Mouse (Mus musculus) lung, adult 18-20 months (tissue): ENCODE results near the gene Grm8.

ENCODE experiments used
- DNase-seq, 2 experiments: peaks; one replicate each; pipeline ENCODE4 v3.0.0; 2022; ENCODE audit warnings: mixed read lengths in 2 of 2

Gene Grm8

DNA sequence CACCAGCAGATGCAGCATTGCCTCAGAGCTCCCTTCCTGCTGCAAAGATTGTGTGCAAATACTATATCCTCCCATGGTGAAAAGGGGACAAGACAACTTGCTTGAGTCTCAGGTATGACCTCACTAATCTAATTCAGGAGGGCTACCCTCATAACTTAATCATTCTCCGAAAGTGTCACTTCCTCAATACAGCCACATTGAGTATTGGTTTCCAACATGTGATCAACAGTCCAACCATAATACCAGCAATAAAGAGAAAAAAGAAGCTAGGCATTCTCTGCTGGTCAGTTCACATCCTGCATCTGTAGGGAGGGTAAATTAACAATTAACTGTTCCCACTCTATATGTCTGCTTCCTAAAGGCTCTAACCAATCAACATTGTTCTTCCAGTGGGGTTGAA is 94.2 kb downstream of the Grm8 start:
- no peak for DNase-seq

DNA sequence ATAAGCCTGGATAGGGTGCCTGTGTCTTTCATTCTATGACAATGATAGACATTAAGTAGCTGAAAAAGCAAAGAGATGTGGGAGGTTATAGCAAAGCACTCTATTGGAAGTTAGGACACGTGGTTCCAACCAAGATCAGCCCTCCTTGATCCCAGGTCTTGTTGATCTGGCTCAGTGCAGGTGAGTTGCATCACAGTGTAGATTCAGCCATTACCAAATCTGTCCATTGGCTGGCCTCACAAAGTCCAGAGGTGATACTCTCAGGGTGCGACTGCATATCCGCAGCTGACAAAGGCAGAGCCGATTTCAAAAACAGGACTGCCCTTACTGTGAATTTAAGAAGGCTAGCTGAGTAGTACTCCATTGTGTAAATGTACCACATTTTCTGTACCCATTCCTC is 103.0 kb downstream of the Grm8 start:
- no peak for DNase-seq

DNA sequence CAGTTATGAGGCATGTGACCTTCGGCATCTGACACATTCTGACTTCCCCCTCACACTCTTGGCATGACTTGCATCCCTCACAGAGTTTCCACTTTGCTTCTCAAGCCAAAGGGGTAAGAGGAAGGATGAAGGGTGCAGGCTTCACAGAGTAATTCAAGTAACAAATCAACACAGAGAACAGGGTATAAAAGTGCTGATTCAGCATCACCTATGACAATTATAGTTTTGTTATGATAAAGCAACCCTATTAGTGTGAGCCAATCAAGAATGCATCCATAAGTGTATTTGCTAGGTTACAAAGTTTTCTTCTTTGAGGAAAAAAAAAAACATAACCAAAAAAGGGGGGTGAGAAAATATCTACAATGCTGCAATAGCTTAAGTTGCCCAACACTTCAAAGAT is 117.3 kb downstream of the Grm8 start:
- DNase-seq = no peak

DNA sequence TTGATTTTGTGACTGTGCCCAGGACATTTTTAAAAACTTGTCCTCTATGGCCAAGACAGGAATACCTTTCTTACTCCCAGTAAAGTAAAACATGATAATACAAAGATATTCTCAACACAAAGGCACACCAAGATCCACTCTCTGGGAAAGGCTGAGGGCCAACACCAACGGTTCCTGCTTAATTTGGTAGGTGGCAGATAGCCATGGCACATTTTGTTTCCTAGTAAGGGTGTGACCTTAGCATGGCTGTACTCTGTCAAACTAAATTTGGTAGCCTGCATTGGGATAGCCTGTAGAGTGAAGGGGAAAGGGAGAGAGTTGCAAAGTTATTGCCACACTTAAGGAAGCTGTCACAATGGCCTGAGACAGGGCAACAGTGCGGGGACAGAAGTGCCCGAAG is 128.0 kb downstream of the Grm8 start:
- DNase-seq = no peak

DNA sequence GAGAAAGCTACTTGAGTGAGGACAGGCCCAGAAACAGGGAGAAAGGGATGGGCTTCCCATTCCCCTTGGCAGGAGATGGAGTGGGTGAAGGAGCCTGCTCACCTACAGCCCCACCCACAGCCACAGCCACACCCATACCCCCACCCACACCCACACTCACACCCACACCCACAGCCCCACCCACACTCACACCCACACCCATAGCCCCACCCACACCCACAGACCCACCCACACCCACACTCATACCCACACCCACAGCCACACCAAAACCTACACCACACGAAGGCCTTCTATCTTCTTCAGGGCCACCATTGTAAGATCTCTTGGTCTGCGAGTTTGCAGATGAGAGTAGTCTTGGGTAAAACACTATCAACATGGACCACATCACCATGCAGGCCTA is 137.7 kb downstream of the Grm8 start:
- DNase-seq = no peak

DNA sequence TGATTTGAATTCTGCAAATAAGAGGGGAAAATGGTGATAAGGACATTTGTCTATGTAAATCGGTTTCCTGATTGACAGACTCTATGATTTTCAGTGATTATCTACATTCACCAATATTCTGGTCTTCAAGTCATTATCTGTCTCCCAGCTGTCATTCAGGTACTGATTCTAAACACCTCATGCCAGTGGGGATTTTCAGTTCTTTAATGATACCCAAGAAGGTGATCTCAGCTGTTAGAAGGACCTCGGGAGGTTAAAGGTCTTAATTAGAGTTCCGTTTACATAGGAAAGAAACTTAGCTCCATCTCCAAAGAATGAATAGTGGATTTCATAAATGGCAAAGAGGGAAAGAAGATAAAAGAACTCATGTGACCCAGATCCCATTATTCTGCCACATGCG is 143.7 kb downstream of the Grm8 start:
- no peak for DNase-seq

DNA sequence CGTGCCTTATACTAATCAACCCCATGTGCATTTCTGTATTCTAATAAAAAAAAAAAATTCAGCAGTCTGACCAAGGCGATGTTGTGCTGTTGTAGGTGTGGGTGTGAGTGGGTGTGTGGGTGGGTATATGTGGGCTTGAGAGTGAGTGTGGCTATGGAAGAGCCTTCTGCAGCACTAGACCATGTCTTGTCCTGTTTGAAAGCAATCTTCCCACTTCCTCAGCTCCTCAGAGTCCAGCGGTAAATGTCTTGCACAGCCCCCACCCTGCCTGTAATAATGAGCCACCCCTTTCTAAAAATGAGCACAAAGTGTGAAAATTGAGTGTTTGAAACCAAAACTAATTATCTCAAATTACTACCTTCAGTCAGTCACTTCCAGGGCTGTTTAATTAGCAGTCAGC is 152.4 kb downstream of the Grm8 start:
- DNase-seq = no peak

DNA sequence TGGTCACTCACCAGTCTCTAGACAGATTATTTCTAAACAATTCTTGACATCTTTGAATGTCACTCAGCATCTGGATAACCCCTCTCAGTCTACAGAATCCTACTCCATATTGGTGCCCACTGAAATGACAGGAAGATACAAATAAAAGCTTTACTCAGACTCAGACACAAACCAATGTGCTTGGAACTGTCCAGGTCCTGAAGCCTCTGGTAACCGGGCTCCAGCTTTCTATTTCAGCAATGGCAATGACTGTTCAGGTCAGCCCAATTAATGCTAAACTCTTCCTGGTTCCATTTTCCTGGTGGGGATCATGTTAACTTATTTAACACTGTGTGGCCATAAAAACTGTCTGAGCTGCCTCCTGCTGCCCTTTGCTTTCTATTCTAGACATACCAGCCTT is 153.0 kb downstream of the Grm8 start:
- no peak for DNase-seq

DNA sequence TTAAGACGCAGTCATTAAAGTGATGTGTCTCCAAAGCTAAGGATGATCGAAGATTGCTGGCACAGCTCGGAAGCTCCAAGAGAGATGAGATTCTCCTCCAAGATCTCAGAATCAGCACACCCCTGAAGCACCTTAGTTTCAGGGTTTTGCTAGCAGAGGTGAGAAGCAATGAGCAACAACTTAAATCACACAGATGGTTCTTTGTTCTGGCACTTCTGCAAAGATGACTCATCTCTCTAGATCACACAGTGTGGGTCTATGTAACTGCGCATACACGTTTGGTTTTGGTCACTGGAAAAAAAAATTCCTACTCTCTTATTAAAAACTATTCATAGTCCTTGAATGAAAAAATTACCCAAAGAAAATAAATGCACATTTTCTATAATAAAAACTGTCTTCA is 157.6 kb downstream of the Grm8 start:
- DNase-seq = no peak

DNA sequence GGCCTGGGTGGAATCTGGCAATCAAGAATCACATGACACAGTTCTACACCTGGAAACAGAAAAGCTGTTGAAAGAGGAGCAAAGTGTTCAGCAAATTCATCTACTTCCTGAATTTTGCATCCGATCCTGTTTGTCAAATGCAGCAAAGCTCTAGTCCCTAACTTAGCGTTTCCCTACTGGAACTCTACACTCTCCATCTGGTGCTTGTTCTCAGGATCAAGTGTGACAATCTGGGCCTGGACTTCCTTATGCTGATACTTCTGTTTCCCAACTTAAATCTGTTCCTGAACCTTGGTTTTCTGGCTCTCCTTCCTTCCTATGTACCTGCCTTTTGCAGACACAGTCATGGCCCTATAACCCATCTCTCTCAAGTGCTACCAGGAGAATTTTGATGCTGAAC is 166.1 kb downstream of the Grm8 start:
- DNase-seq = no peak

DNA sequence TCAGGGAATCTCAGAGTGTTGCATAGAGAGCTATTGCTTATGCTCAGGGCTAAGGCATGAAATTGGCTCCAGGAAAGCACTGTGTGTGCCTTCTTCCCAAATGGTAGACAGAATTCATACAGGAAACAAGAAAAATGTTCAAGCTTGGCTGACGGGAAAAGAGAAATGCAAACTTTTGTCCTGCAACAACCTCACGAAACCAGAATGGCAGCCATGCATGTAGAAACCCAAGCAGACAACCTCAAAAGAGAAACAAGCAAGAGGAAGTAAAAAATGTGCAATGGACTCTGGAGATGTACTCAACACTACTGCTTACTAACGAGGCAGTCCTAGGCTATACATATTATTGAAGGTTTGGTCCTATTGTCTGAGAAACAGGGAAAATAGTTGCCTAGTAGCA is 167.9 kb downstream of the Grm8 start:
- no peak for DNase-seq

DNA sequence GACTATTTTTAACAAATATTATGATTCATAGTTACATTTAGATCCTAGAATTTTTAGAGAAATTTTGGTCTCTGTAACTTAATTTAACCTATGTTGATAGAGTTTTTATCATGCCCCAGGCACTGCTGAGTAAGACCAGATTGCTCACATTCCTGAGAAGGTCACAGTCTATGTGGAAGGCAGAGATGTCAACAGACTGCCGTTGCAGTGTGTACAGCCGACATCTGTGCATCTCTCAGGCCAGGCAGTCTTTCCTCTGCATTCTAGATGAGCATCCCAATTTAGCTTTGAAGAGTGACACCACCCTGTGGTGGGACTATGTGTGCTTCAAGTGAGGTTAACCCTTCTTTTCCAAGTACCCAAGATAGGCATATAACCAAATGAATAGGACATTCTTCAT is 169.7 kb downstream of the Grm8 start:
- DNase-seq = no peak

DNA sequence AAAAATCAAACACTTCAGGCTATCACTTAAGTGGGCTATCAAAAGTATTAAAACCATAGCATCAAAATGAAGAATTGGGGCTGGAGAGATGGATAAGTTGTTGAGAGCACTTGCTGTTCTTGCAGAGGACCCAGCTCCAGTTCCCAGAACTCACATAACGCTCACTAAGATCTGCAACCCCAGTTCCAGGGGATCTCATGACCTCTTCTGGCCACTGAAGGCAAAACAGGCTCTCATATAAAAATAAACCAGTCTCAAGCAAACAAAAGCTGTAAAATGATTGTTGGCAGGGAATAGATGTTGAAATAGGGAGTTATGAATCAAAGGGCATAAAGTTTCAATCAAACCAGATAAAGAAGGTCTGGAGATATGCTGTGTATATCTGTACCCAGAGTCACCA is 171.1 kb downstream of the Grm8 start:
- DNase-seq = no peak

DNA sequence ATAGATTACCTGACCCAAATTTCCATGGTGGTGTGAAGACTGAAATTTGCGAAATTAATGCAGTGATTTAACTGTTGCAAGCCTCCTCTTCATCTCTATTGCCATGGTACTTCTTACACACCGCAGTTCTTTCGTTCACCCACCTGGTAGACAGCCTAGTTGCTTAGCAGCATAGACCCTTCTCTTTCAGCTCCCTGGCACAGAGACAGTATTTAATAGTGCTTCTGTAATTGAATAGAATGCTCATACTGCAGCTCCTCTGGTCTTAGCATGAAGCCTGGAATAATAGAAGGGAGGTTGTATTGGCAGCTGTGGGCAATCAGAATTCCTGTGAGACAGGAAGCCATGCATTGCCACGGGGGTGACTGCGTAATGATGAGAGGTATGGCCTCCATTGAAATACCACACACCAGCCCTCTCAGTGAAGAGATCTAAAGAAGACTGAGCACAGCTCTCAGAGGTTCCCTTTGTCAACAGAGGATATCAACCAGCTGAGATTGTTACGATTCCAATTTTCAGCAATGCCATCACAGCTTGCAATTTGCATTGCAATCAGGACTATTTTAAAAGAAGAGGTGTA is 178.6 kb downstream of the Grm8 start:
- no peak for DNase-seq

DNA sequence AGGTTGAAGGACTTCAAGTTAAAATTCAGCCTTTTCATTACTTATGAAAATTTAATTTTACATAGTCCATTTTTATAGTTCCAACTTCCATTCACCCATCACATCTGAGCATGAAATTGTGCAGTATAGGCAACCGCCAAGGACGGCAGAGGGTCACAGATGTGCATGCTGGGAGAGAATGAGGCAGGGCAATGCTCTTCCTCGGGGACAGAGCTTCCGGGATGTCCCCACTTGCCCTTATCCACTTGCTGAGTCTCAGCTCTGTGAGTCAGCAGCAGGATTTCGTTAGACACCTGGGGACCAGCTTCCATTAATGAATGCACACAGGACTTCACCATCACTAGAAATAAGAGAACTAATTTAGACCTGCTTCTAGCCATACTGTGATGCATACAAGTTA is 183.5 kb downstream of the Grm8 start:
- no peak for DNase-seq

DNA sequence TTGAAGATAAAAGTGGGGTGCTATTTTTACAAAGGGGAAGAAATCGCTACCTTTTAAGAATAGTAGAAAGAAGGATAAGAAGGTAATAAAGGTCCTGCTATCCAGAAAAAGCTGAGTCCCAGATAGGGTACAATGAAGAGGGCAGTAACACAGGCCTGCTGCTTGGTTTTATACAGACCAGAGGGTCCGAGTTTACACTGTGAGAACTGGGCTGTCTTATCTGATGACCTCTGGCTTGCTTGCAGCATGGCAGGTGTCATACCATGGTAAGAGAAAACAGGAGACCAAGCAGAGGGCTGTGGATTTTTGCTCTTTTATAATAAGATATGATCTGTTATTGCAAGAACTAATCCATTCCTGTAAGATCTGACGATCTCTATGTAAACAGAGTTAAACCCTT is 206.9 kb downstream of the Grm8 start:
- no peak for DNase-seq

DNA sequence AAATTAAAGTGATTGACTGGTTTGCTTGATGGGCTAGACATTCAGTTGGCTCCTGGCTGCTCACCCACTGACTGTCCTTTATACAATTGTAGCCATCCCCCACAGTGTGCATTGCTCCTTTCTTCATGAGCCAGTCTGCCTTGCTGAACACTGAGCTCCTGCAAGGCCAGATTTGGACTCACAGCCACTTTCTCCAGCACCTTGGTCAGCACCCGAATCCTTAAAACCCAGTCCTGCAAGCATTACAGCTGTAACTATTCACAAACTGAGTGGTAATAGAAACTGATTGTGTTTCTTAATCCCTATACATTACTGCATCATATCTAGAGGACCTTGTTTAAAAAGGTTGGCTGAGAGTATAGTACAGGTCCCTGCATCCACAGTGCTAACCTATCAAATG is 221.7 kb downstream of the Grm8 start:
- DNase-seq = no peak

DNA sequence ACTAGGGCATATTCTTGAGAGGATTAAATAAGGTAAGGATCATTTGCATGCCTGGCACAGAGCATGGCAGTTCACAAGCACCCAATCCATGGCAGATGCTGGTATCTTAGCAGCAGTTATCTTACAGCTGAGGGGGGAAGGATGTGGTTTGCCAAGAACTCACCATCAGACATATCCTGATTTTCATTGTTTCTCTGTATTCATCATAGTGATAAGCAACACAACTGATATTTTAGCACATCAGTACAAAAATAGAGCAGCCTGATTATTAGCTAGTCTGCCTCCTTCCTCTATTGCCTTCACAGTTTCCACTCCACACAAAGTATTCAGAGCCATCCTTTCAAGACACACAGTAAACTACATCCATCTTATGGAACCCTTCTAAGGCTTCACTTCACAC is 230.6 kb downstream of the Grm8 start:
- no peak for DNase-seq

DNA sequence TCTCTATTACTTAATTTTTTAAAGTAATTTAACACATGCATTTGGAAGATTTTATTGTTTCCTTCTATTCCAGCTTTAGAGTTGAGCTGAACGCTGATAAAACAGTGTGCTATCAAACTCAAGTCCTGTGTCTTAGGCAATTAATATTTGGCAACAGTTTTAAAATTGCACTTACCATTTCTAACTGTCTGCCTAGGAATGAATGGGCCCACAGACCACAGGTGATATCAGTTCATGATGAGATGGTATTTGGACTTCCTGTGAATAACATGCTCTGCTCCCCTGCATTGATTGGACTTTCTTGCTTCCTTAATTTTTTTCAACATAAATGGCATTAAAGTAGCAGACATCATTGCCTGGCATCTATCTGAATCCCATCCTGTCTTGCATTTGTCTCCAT is 232.8 kb downstream of the Grm8 start:
- DNase-seq = no peak

DNA sequence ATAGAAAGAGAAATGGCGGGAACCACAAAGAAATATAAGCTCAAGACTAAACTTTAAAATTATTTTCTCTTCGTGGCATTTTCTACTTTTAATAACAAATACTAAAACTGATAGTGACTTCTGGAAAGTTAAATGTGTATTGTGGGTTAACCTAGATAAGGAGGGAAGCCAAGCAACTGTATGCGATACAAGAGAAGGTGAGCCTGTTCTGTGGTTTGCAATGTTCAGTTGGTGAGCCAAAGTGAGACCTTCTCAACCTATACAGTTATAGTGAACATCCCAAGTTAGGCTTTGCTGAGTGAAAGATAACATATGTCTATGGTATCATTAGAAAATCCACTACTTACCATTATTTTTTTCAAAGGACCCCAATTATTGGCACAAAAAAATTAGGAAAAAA is 233.6 kb downstream of the Grm8 start:
- DNase-seq = no peak

DNA sequence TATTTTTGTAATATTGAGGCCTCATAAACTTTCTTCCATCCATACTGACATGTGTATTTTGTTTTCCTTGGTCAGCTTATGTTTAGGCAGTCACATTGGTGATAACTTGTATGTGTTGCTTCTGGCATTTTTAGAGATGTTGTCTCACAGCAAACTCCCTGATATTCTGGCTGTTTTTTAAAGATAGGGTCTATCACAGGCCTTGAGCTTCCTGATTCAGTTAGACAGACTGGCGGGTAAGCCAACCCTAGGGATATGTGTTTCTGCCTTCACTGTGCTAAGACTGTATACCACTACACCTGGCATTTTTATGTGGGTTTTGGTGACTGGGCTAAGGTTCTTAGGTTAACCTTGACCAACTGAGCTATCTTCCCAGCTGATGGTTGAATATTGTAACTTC is 239.8 kb downstream of the Grm8 start:
- no peak for DNase-seq

DNA sequence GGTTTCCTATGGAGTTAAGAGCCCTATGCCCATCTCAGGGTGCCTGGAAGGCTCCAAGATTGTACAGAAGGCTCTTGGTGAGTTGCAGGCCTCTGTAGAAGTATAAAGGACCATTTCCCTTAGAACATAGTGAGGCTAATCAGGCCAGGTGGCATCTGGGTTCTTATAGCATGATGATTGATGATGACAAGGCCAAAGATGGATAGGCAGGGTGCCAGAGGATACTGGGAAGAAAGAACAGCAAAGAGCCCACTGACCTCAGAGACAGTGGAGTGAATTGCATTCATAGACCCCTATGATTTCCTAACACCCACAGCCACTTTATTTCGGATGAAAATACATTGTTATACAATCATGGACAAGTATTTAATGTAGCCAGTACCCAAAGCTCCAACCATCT is 242.1 kb downstream of the Grm8 start:
- no peak for DNase-seq

DNA sequence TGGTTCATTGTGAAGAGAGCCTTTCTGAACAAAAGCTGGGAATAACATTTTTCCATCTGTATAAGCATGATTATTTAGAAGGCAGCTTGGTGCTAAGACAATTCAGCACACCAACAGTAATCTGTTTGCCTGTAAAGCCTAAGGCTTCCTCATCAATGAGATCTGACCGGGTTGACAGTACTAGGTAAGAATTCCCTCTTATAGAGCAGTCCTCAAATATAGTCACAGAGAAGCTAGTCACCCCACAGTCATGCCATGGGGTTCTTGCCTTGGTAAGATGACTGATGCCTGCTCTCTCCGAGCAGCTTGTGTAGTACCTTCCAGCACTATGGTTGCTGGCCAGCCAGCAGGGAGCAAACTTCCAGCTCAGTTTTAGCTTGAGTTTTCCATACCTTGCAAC is 246.6 kb downstream of the Grm8 start:
- no peak for DNase-seq

DNA sequence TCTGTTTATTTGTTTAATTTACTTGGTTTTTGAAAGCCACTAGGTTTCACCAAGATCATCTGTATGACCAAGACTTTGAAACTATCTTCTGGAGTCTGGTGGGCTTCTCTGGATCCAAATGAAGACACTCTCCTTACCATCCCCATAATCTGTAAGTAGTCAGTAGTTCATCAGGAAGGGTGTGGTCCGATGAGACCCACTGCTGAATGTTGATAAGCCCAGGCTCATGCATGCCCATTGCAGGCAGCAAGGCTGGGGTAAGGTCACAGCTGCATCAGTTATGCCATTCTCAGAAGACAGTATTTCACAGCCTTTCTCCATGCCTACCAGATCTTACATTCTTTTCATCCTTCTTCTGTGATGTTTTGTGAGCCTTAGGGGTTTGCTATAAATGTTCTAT is 247.1 kb downstream of the Grm8 start:
- DNase-seq = no peak

DNA sequence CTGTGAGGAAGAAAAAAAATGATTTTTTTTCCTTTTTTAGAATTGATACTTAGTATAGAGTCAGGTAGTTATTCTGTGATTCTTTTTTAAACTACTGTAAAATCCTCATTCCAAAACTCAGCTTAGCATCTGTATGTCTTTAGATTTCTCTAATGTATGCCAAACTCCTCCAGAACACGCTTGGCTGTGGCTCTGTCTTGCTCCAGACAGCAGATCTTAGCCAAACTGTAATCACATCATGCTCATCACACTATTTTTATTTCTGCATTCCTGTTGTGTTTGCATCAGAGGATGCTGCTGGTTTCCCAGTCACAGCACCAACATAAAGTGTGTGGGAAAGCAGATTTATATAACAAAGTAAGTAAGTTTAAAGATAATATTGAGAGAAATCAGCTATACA is 249.2 kb downstream of the Grm8 start:
- DNase-seq = no peak

DNA sequence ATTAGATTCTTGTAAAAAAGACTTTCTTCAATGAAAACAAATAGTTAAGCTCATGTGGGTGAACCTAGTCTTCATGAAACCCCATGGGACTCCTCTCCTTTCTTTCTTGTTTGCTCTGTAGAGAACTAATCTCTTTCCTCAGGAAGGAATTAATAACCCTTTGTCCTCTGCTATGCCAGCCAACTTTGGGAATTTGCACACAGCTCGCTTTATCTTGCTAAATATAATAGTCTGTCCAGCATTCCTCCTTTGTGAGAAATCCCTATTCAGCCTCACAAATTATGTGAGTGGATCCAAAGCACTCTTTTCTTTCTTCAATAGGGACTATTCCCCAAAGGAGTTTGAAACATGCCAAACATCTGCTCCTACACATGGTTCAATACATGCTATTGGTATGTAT is 285.3 kb downstream of the Grm8 start:
- no peak for DNase-seq
